In genomic region chr10:17235955-17236650, GRCm38 (mm10) we compare ENCODE assay signal across 19 mouse cellular contexts.
A peak's percentile ranks its signal among the peaks of the same experiment; 100 is the strongest.
DNase-seq lines count a peak whose midpoint lies in the region; ATAC-seq and TF ChIP-seq lines count a peak whose summit lies in the region.
"Had no signal": no experiment of that assay in that cellular context is flagged by ENCODE, and none has a peak within 500 bp of the region (broad histone marks: within the 10 kb centered on the region; RNA-seq: fewer than 3 reads in every experiment).

No protein-coding gene starts in this region.

- 11% methylated on average over 10 of the region's 10 CpGs for WGBS in forebrain, embryonic 14.5 days
- WGBS in forebrain, embryonic 16.5 days, result 16% methylated on average over 10 of the region's 10 CpGs
- WGBS in midbrain, embryonic 13.5 days, result 15% methylated on average over 10 of the region's 10 CpGs
- 30% methylated on average over 10 of the region's 10 CpGs for WGBS in midbrain, postnatal 0 days
- 22% methylated on average over 10 of the region's 10 CpGs for WGBS in limb, embryonic 10.5 days
- whole genome bisulfite sequencing in stomach, postnatal 0 days, result 67% methylated on average over 10 of the region's 10 CpGs

- ATAC-seq in forebrain, embryonic 14.5 days, result peak; percentile 30; the same call in 1 of the 2 replicates
- ATAC-seq in forebrain, embryonic 16.5 days, result no peak
- ATAC-seq in midbrain, embryonic 13.5 days, result peak; percentile 31; the same call in 1 of the 2 replicates
- ATAC-seq in midbrain, postnatal 0 days (ENCODE audit: low FRiP score), result no peak
- ATAC-seq in megakaryocyte, adult 5-6 weeks (ENCODE audit: poor library complexity, severe bottlenecking), result no peak
- ATAC-seq in stomach, postnatal 0 days (ENCODE audit: low FRiP score, low TSS enrichment), result no peak
- ATAC-seq: intestine, postnatal 0 days had no signal

- H3K4me1 ChIP-seq in forebrain, embryonic 14.5 days (ENCODE audit: control insufficient read depth, insufficient read depth, low read length), result peaks cover 28% of the 10 kb centered on the region
- H3K4me1 ChIP-seq in forebrain, embryonic 16.5 days (replicated peaks; ENCODE audit: control insufficient read depth, insufficient read depth, low read length), result peaks cover 9% of the 10 kb centered on the region; the same call in 1 of the 2 replicates
- peaks cover 38% of the 10 kb centered on the region for H3K4me1 ChIP-seq in midbrain, embryonic 13.5 days (replicated peaks)
- H3K4me1 ChIP-seq in midbrain, postnatal 0 days (ENCODE audit: insufficient read depth, low read length), result 0 out of 2 replicates have a peak, but pooled peaks cover 2% of the 10 kb centered on the region
- H3K4me1 ChIP-seq in limb, embryonic 10.5 days, result peaks cover 45% of the 10 kb centered on the region
- no peaks in the 10 kb centered on the region for H3K4me1 ChIP-seq in stomach, postnatal 0 days (replicated peaks; ENCODE audit: control insufficient read depth, insufficient read depth)
- H3K4me1 ChIP-seq: stomach, embryonic 15.5 days had no signal

- H3K4me2 ChIP-seq in forebrain, embryonic 14.5 days (ENCODE audit: low read length), result no peak overlapping the region
- H3K4me2 ChIP-seq in forebrain, embryonic 16.5 days (ENCODE audit: low read length), result no peak overlapping the region
- no peak overlapping the region for H3K4me2 ChIP-seq in midbrain, embryonic 13.5 days (replicated peaks)
- no peak overlapping the region for H3K4me2 ChIP-seq in midbrain, postnatal 0 days (ENCODE audit: low read depth, low read length, poor library complexity, severe bottlenecking)
- H3K4me2 ChIP-seq in stomach, postnatal 0 days (replicated peaks; ENCODE audit: low read depth), result no peak overlapping the region
- H3K4me2 ChIP-seq: heart, embryonic 13.5 days; hindbrain, embryonic 12.5 days; stomach, embryonic 15.5 days had no signal

- no peak overlapping the region for H3K27ac ChIP-seq in forebrain, embryonic 14.5 days (ENCODE audit: low read depth, low read length)
- no peak overlapping the region for H3K27ac ChIP-seq in forebrain, embryonic 16.5 days (ENCODE audit: low read length)
- H3K27ac ChIP-seq in midbrain, embryonic 13.5 days, result no peak overlapping the region
- H3K27ac ChIP-seq in midbrain, postnatal 0 days (ENCODE audit: low read depth, low read length), result no peak overlapping the region
- peak overlapping the region; percentile 71 for H3K27ac ChIP-seq in limb, embryonic 10.5 days
- no peak overlapping the region for H3K27ac ChIP-seq in stomach, postnatal 0 days (replicated peaks)
- H3K27ac ChIP-seq: hindbrain, embryonic 12.5 days; stomach, embryonic 15.5 days had no signal

- no peak for TF ChIP-seq CTCF in midbrain, postnatal 0 days (IDR thresholded peaks at IDR 0.05)
- no peak for TF ChIP-seq CTCF in stomach, postnatal 0 days (IDR thresholded peaks at IDR 0.05; ENCODE audit: low read depth)

- no peak for TF ChIP-seq EP300 in stomach, postnatal 0 days (optimal IDR thresholded peaks at IDR 0.05)

- no peaks in the 10 kb centered on the region for H3K36me3 ChIP-seq in forebrain, embryonic 14.5 days (ENCODE audit: control insufficient read depth, insufficient read depth, low read length)
- no peaks in the 10 kb centered on the region for H3K36me3 ChIP-seq in forebrain, embryonic 16.5 days (ENCODE audit: control insufficient read depth, insufficient read depth)
- H3K36me3 ChIP-seq in midbrain, embryonic 13.5 days, result no peaks in the 10 kb centered on the region
- H3K36me3 ChIP-seq in midbrain, postnatal 0 days (ENCODE audit: insufficient read depth, low read length), result no peaks in the 10 kb centered on the region
- H3K36me3 ChIP-seq in limb, embryonic 10.5 days, result no peaks in the 10 kb centered on the region
- H3K36me3 ChIP-seq in stomach, postnatal 0 days (ENCODE audit: control insufficient read depth, insufficient read depth, low read length), result no peaks in the 10 kb centered on the region
- H3K36me3 ChIP-seq: heart, embryonic 13.5 days; hindbrain, embryonic 12.5 days; stomach, embryonic 15.5 days had no signal

- no peak overlapping the region for H3K9ac ChIP-seq in forebrain, embryonic 14.5 days (ENCODE audit: low read length)
- no peak overlapping the region for H3K9ac ChIP-seq in forebrain, embryonic 16.5 days (replicated peaks; ENCODE audit: low read depth, low read length)
- no peak overlapping the region for H3K9ac ChIP-seq in midbrain, embryonic 13.5 days (replicated peaks)
- H3K9ac ChIP-seq in midbrain, postnatal 0 days (replicated peaks; ENCODE audit: low read length, poor library complexity, severe bottlenecking), result no peak overlapping the region
- H3K9ac ChIP-seq in stomach, postnatal 0 days (ENCODE audit: low read length), result no peak overlapping the region
- H3K9ac ChIP-seq: heart, embryonic 13.5 days; hindbrain, embryonic 12.5 days; stomach, embryonic 15.5 days had no signal

- no peak for DNase-seq in forebrain, embryonic 14.5 days (ENCODE audit: low spot score)
- DNase-seq in midbrain, postnatal 0 days (ENCODE audit: low spot score), result no peak
- no peak for DNase-seq in limb, embryonic 10.5 days (ENCODE audit: low spot score)
- DNase-seq in adrenal gland, postnatal 10 days, result no peak
- DNase-seq in stomach, postnatal 0 days (ENCODE audit: low spot score), result no peak
- DNase-seq: adrenal gland, adult 2 months; cerebellum, adult 18-20 months; gastrocnemius, postnatal 36 days; lung, adult 2 months; lung, postnatal 4 days; spleen, adult 18-20 months; thymus, postnatal 4 days had no signal

- no peaks in the 10 kb centered on the region for H3K27me3 ChIP-seq in forebrain, embryonic 14.5 days (replicated peaks; ENCODE audit: control insufficient read depth, insufficient read depth, low read length)
- H3K27me3 ChIP-seq in forebrain, embryonic 16.5 days (replicated peaks; ENCODE audit: control insufficient read depth, insufficient read depth, low read length), result no peaks in the 10 kb centered on the region
- no peaks in the 10 kb centered on the region for H3K27me3 ChIP-seq in midbrain, embryonic 13.5 days
- no peaks in the 10 kb centered on the region for H3K27me3 ChIP-seq in midbrain, postnatal 0 days (ENCODE audit: insufficient read depth, low read length)
- H3K27me3 ChIP-seq in limb, embryonic 10.5 days (ENCODE audit: low read depth, poor library complexity, severe bottlenecking), result no peaks in the 10 kb centered on the region
- no peaks in the 10 kb centered on the region for H3K27me3 ChIP-seq in stomach, postnatal 0 days (ENCODE audit: control insufficient read depth, insufficient read depth, low read length)
- H3K27me3 ChIP-seq: heart, embryonic 13.5 days; hindbrain, embryonic 12.5 days; stomach, embryonic 15.5 days had no signal

- no peaks in the 10 kb centered on the region for H3K9me3 ChIP-seq in forebrain, embryonic 14.5 days (replicated peaks; ENCODE audit: control insufficient read depth, low read length)
- H3K9me3 ChIP-seq in forebrain, embryonic 16.5 days (ENCODE audit: control insufficient read depth, low read length), result no peaks in the 10 kb centered on the region
- no peaks in the 10 kb centered on the region for H3K9me3 ChIP-seq in midbrain, embryonic 13.5 days
- H3K9me3 ChIP-seq in midbrain, postnatal 0 days (ENCODE audit: low read length), result no peaks in the 10 kb centered on the region
- H3K9me3 ChIP-seq in limb, embryonic 10.5 days (replicated peaks), result no peaks in the 10 kb centered on the region
- no peaks in the 10 kb centered on the region for H3K9me3 ChIP-seq in stomach, postnatal 0 days (ENCODE audit: control insufficient read depth, low read length)
- H3K9me3 ChIP-seq: heart, embryonic 13.5 days; hindbrain, embryonic 12.5 days; stomach, embryonic 15.5 days had no signal

- no peak overlapping the region for H3K4me3 ChIP-seq in forebrain, embryonic 14.5 days (ENCODE audit: low read depth, low read length)
- no peak overlapping the region for H3K4me3 ChIP-seq in forebrain, embryonic 16.5 days (replicated peaks; ENCODE audit: low read length)
- no peak overlapping the region for H3K4me3 ChIP-seq in midbrain, embryonic 13.5 days (replicated peaks)
- H3K4me3 ChIP-seq in midbrain, postnatal 0 days (ENCODE audit: low read depth, low read length), result no peak overlapping the region
- no peak overlapping the region for H3K4me3 ChIP-seq in limb, embryonic 10.5 days
- no peak overlapping the region for H3K4me3 ChIP-seq in stomach, postnatal 0 days (ENCODE audit: low read depth, low read length)
- H3K4me3 ChIP-seq: heart, embryonic 13.5 days; hindbrain, embryonic 12.5 days; stomach, embryonic 15.5 days had no signal

Comparison
In these comparisons a context has a peak if more than half of its experiments do, and no peak if none do; other contexts are left out.
1. ATAC-seq: peak in forebrain, embryonic 14.5 days (single experiment) and midbrain, embryonic 13.5 days (single experiment); none in forebrain, embryonic 16.5 days (single experiment), midbrain, postnatal 0 days (single experiment), megakaryocyte, adult 5-6 weeks (single experiment) and stomach, postnatal 0 days (single experiment).